Mouse (Mus musculus): ENCODE measurements around the gene Srsf7. TPM values are rescaled to one million over a fixed set of nuclear protein-coding genes. Genes with fewer than 3 reads are reported as not detected.

Gene Srsf7
- polyA plus RNA-seq (2016; fragmentation: Nextera tagmentation; extraction: Ambion mirVana): 917 and 919 TPM in 2 replicates

DNA sequence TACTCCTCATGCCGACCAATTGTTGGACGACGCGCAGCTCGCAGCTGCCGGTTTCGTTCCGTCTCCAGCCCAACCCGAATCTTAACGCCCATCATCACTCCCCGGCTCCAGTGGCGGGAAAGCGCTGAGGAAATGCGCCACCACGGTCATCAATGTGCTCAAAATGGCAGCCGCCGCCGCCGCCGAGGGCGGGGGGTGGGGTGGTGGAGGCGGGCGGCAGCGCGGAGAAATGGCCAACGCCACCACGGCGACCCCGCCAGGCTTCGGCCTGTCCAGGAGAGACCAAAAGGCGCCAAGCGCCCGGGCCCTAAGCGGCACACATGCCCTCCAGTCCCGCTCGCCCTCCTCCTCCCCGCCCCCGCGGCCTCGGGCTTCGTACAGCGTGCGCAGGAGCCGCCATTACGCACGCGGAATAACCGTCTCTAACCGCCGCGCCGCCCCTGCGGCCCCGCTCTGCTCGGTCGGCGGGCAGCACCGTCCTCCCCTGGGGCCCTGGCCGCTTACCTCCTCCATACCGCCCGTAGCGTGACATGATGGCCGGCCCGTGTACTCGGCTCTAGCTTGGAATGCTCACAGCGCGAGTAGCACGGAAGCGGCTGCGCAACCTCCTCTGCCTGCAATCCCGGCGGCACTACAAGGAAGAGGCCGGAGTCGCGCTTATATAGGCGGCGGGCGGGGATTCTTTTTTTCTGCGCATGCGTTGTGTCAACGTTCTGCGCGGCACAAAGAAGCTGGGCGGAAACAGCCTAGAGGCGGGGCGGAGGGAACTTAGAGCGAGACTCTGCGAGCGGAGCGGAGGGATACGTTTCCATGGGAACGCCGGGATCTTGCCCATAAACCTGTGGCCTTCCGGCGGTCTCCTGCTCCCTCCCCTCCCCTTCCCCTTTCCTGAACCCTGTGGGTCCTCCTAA lies at the start of gene Srsf7, which contains the start of gene Ttc39d:
Gene Srsf7, minus strand, starts transcription at position 637 of the 911 bp plus-strand sequence.
Gene Ttc39d, plus strand, starts transcription at position 790 of the 911 bp plus-strand sequence.
- no peaks in the 10 kb centered on the region for H3K27me3 ChIP-seq (ENCODE audit: poor library complexity, severe bottlenecking)
- H3K4me1 ChIP-seq: peaks cover 18% of the 10 kb centered on the region
- H3K4me3 ChIP-seq: peak within 1 kb of the TSS; percentile 97
- under 1% methylated on average over 93 of the region's 95 CpGs for WGBS
- peak; percentile 99 for DNase-seq (ENCODE audit: extremely low spot score, low spot score)
- no peaks in the 10 kb centered on the region for H3K9me3 ChIP-seq
- H3K36me3 ChIP-seq (replicated peaks): peaks cover 40% of the 10 kb centered on the region
- peak within 1 kb of the TSS; percentile 98 for H3K27ac ChIP-seq

GRCm38 (mm10) chr17:80255208-80255607 lies 48.1 kb upstream of the Srsf7 start:
- no peaks in the 10 kb centered on the region; the same call in 1 of the 2 replicates for H3K9me3 ChIP-seq
- no peak overlapping the region for H3K4me3 ChIP-seq
- DNase-seq (ENCODE audit: extremely low spot score, low spot score): no peak
- H3K4me1 ChIP-seq: peaks cover 6% of the 10 kb centered on the region
- H3K36me3 ChIP-seq (replicated peaks): peaks cover 99% of the 10 kb centered on the region
- WGBS: 80% methylated on average over 13 of the region's 13 CpGs
- H3K27me3 ChIP-seq (ENCODE audit: poor library complexity, severe bottlenecking): no peaks in the 10 kb centered on the region
- peak overlapping the region; percentile 8; the same call in 1 of the 2 replicates for H3K27ac ChIP-seq

DNA sequence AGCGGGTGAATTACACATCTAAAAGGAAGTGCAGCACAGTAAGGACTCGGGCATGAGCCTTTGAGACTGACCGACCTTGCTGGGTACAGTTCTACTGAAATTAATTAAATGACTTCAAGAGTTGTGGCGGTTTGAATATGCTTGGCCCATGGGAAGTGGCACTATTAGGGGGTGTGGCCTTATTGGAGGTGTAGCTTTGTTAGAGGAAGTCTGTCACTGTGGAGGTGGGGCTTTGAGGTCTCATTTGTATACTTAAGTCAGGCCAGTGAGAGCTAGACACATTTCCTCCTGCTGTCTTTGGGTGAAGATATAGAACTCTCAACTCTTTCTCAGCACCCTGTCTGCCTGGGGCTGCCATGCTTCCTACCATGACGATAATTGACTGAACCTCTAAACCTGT lies 47.3 kb upstream of the Srsf7 start:
- Histone ChIP-seq H3K36me3 (replicated peaks) (peaks cover 99% of the 10 kb centered on the region), H3K27me3 (ENCODE audit: poor library complexity, severe bottlenecking) (no peaks in the 10 kb centered on the region), H3K27ac (no peak overlapping the region), H3K4me3 (no peak overlapping the region), H3K4me1 (peaks cover 6% of the 10 kb centered on the region), H3K9me3 (no peaks in the 10 kb centered on the region; the same call in 1 of the 2 replicates)
- no peak for DNase-seq (ENCODE audit: extremely low spot score, low spot score)
- 96% methylated on average over 5 of the region's 5 CpGs for WGBS

- Histone ChIP-seq H3K9me3 (no peaks in the 10 kb centered on the region; the same call in 1 of the 2 replicates), H3K4me1 (peaks cover 6% of the 10 kb centered on the region), H3K4me3 (no peak overlapping the region), H3K27ac (no peak overlapping the region), H3K27me3 (ENCODE audit: poor library complexity, severe bottlenecking) (no peaks in the 10 kb centered on the region), H3K36me3 (replicated peaks) (peaks cover 99% of the 10 kb centered on the region)
- WGBS: 93% methylated on average over 13 of the region's 13 CpGs
- DNase-seq (ENCODE audit: extremely low spot score, low spot score): no peak
Measured at GRCm38 (mm10) chr17:80252757-80253525, 45.8 kb upstream of the Srsf7 start.

DNA sequence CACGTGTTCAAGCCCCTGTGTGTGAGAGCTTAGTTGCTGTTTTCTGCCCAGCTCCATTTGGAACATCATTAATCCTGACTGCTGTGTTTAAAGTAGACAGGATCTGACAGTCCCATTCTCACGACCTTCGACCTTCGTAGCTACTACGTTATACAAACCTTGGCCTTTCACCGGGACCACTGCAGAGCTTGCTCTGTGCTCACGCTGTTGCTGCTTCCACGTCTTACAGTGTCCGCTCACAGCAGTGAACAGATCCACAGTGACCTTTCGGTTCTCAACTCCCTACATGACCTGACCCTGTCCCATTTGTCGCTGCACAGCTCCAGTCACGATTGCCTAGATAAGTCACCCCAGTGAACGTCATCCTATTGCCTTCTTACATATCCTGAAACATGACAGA lies 36.0 kb upstream of the Srsf7 start:
- Histone ChIP-seq H3K4me1 (no peaks in the 10 kb centered on the region), H3K27me3 (ENCODE audit: poor library complexity, severe bottlenecking) (no peaks in the 10 kb centered on the region), H3K36me3 (replicated peaks) (peaks cover 98% of the 10 kb centered on the region), H3K9me3 (no peaks in the 10 kb centered on the region), H3K27ac (no peak overlapping the region), H3K4me3 (no peak overlapping the region)
- WGBS: 91% methylated on average over 13 of the region's 13 CpGs
- DNase-seq (ENCODE audit: extremely low spot score, low spot score): no peak

DNA sequence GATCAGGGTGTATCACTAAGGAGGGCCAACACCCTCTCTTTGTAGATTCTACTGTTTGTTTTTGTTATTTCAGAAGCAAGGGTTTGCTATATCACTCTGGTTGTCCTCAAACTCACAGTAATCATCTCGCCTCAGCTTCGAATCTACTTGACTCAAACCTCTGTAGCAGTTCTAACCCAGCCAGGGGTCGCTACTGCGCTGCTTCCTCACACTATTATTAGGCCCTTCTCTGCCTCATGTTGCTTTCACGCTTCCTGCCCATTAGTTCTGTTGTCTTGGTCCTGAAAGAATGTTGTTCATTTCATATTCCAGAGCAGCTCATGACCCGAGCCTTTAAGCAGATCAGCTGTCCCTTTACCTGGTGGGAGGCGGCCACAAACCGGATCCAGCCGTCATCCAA lies 34.5 kb upstream of the Srsf7 start:
- DNase-seq (ENCODE audit: extremely low spot score, low spot score): no peak
- Histone ChIP-seq H3K4me1 (no peaks in the 10 kb centered on the region), H3K4me3 (no peak overlapping the region), H3K9me3 (no peaks in the 10 kb centered on the region), H3K27me3 (ENCODE audit: poor library complexity, severe bottlenecking) (no peaks in the 10 kb centered on the region), H3K27ac (no peak overlapping the region), H3K36me3 (replicated peaks) (peaks cover 93% of the 10 kb centered on the region)
- WGBS: 90% methylated on average over 9 of the region's 9 CpGs

- H3K36me3 ChIP-seq (replicated peaks): peaks cover 59% of the 10 kb centered on the region
Measured at GRCm38 (mm10) chr17:80237475-80237874, 30.4 kb upstream of the Srsf7 start.

GRCm38 (mm10) chr17:80236805-80237204 lies 29.7 kb upstream of the Srsf7 start:
- peaks cover 55% of the 10 kb centered on the region for H3K36me3 ChIP-seq (replicated peaks)
- H3K27me3 ChIP-seq (ENCODE audit: poor library complexity, severe bottlenecking): no peaks in the 10 kb centered on the region
- WGBS: 92% methylated on average over 3 of the region's 3 CpGs
- H3K4me1 ChIP-seq: no peaks in the 10 kb centered on the region
- H3K4me3 ChIP-seq: no peak overlapping the region
- no peak for DNase-seq (ENCODE audit: extremely low spot score, low spot score)
- no peaks in the 10 kb centered on the region for H3K9me3 ChIP-seq
- H3K27ac ChIP-seq: no peak overlapping the region

More at GRCm38 (mm10) chr17:80237475-80237874, 30.4 kb upstream of the Srsf7 start:
- H3K27me3 ChIP-seq (ENCODE audit: poor library complexity, severe bottlenecking): no peaks in the 10 kb centered on the region
- 92% methylated on average over 5 of the region's 5 CpGs for WGBS
- no peaks in the 10 kb centered on the region for H3K4me1 ChIP-seq
- H3K9me3 ChIP-seq: no peaks in the 10 kb centered on the region
- no peak overlapping the region for H3K27ac ChIP-seq
- no peak overlapping the region for H3K4me3 ChIP-seq
- no peak for DNase-seq (ENCODE audit: extremely low spot score, low spot score)

GRCm38 (mm10) chr17:80235477-80235876 lies 28.4 kb upstream of the Srsf7 start:
- Histone ChIP-seq H3K36me3 (replicated peaks) (peaks cover 45% of the 10 kb centered on the region), H3K27ac (no peak overlapping the region)
- 87% methylated on average over 3 of the region's 3 CpGs for WGBS

GRCm38 (mm10) chr17:80234376-80234775 lies 27.3 kb upstream of the Srsf7 start:
- WGBS: 95% methylated on average over 7 of the region's 7 CpGs
- H3K4me1 ChIP-seq: no peaks in the 10 kb centered on the region
- peaks cover 38% of the 10 kb centered on the region for H3K36me3 ChIP-seq (replicated peaks)
- DNase-seq (ENCODE audit: extremely low spot score, low spot score): no peak
- no peak overlapping the region for H3K27ac ChIP-seq
- H3K4me3 ChIP-seq: no peak overlapping the region
- H3K9me3 ChIP-seq: no peaks in the 10 kb centered on the region
- no peaks in the 10 kb centered on the region for H3K27me3 ChIP-seq (ENCODE audit: poor library complexity, severe bottlenecking)

More at GRCm38 (mm10) chr17:80235477-80235876, 28.4 kb upstream of the Srsf7 start:
- H3K4me3 ChIP-seq: no peak overlapping the region
- H3K4me1 ChIP-seq: no peaks in the 10 kb centered on the region
- H3K9me3 ChIP-seq: no peaks in the 10 kb centered on the region
- no peak for DNase-seq (ENCODE audit: extremely low spot score, low spot score)
- H3K27me3 ChIP-seq (ENCODE audit: poor library complexity, severe bottlenecking): no peaks in the 10 kb centered on the region

GRCm38 (mm10) chr17:80233844-80234243 lies 26.7 kb upstream of the Srsf7 start:
- Histone ChIP-seq H3K9me3 (no peaks in the 10 kb centered on the region), H3K4me1 (no peaks in the 10 kb centered on the region), H3K27me3 (ENCODE audit: poor library complexity, severe bottlenecking) (no peaks in the 10 kb centered on the region), H3K36me3 (replicated peaks) (peaks cover 38% of the 10 kb centered on the region), H3K27ac (no peak overlapping the region), H3K4me3 (no peak overlapping the region)
- 96% methylated on average over 5 of the region's 5 CpGs for WGBS
- no peak for DNase-seq (ENCODE audit: extremely low spot score, low spot score)

GRCm38 (mm10) chr17:80229396-80229795 lies 22.3 kb upstream of the Srsf7 start:
- H3K36me3 ChIP-seq (replicated peaks): peaks cover 44% of the 10 kb centered on the region
- H3K4me3 ChIP-seq: no peak overlapping the region
- H3K4me1 ChIP-seq: peaks cover 6% of the 10 kb centered on the region
- DNase-seq (ENCODE audit: extremely low spot score, low spot score): no peak
- H3K27ac ChIP-seq: no peak overlapping the region
- no peaks in the 10 kb centered on the region for H3K27me3 ChIP-seq (ENCODE audit: poor library complexity, severe bottlenecking)
- WGBS: 97% methylated on average over 2 of the region's 2 CpGs
- H3K9me3 ChIP-seq: no peaks in the 10 kb centered on the region
